Mouse (Mus musculus) hindbrain, embryonic 11.5 days (tissue): ENCODE results near the gene Gm10563. TPM values are rescaled to one million over a fixed set of nuclear protein-coding genes. Genes with fewer than 3 reads are reported as not detected.

ENCODE experiments used
- ATAC-seq: fragments of 200-750 bp; cut with Nextera tagmentation; 2 replicates; pipeline ENCODE4 v1.8.0; 2017; ENCODE audit warnings: mild to moderate bottlenecking, moderate TSS enrichment, moderate library complexity; ENCODE audit not compliant: low FRiP score
- DNase-seq: peaks from one replicate; pipeline ENCODE4 v3.0.0-alpha.2; 2015; ENCODE audit warnings: low spot score
- H3K27ac ChIP-seq: fragments of 300-500 bp; sonication (generic); 2 replicates; pipeline ENCODE4 v1.5.1; 2014; ENCODE audit warnings: mild to moderate bottlenecking, low read depth, low read length
- H3K27me3 ChIP-seq: fragments of 300-500 bp; sonication (generic); 2 replicates; pipeline ENCODE4 v1.6.1; 2014; ENCODE audit warnings: mild to moderate bottlenecking, low read length, moderate library complexity, mixed read lengths; ENCODE audit not compliant: control insufficient read depth, insufficient read depth
- H3K36me3 ChIP-seq: fragments of 300-500 bp; sonication (generic); 2 replicates; pipeline ENCODE4 v1.6.1; 2014; ENCODE audit warnings: mild to moderate bottlenecking, low read length, moderate library complexity, mixed read lengths; ENCODE audit not compliant: control insufficient read depth, insufficient read depth
- H3K4me1 ChIP-seq: fragments of 300-500 bp; sonication (generic); replicated peaks from 2 replicates; pipeline ENCODE4 v1.6.1; 2014; ENCODE audit warnings: low read length, mixed read lengths; ENCODE audit not compliant: control insufficient read depth, insufficient read depth
- H3K4me2 ChIP-seq: fragments of 300-500 bp; sonication (generic); replicated peaks from 2 replicates; pipeline ENCODE4 v1.6.1; 2014; ENCODE audit warnings: mild to moderate bottlenecking, low read depth, low read length
- H3K4me3 ChIP-seq: fragments of 300-500 bp; sonication (generic); 2 replicates; pipeline ENCODE4 v1.5.1; 2014; ENCODE audit warnings: low read depth, low read length
- H3K9ac ChIP-seq: fragments of 300-500 bp; sonication (generic); 2 replicates; pipeline ENCODE4 v1.6.1; 2014; ENCODE audit warnings: low read depth, low read length
- H3K9me3 ChIP-seq: fragments of 300-500 bp; sonication (generic); 2 replicates; pipeline ENCODE4 v1.6.1; 2016; ENCODE audit warnings: low read length; ENCODE audit not compliant: control insufficient read depth
- WGBS: fragments of 180-500 bp; shearing (Covaris S2); extraction: QIAGEN DNeasy Blood & Tissue Kit; methylation state at CpG from one replicate; pipeline ENCODE4 v1.1.7; 2014; 5-methylcytosine and 5-hydroxymethylcytosine counted together
- polyA plus RNA-seq: library from polyadenylated mRNA; unstranded; fragments of >200 nt; fragmentation: Nextera tagmentation; extraction: Ambion mirVana; gene quantifications from 2 replicates; pipeline ENCODE4 v1.2.1, GENCODE M21; 2014

The Gm10563 gene
- polyA plus RNA-seq, 1 experiment from 2014 or later: not detected

- H3K9me3 ChIP-seq: no peaks in the 10 kb centered on the region
- H3K4me3 ChIP-seq: no peak overlapping the region
- no peak for DNase-seq
- no peaks in the 10 kb centered on the region for H3K27me3 ChIP-seq
- no peaks in the 10 kb centered on the region for H3K4me1 ChIP-seq
- H3K27ac ChIP-seq: no peak overlapping the region
- H3K36me3 ChIP-seq: peaks cover 16% of the 10 kb centered on the region
- 97% methylated on average over 1 of the region's 1 CpGs for WGBS
- no peak overlapping the region for H3K9ac ChIP-seq
- no peak overlapping the region for H3K4me2 ChIP-seq
- ATAC-seq: no peak
Observed at GRCm38 (mm10) chr4:155643531-155643930, 1.7 kb downstream of the Gm10563 start.

- no peak overlapping the region for H3K27ac ChIP-seq
- no peak for DNase-seq
Observed at GRCm38 (mm10) chr4:155635766-155636499, 9.3 kb downstream of the Gm10563 start.

GRCm38 (mm10) chr4:155630267-155630666 is 14.9 kb downstream of the Gm10563 start:
- H3K9ac ChIP-seq: no peak overlapping the region
- H3K36me3 ChIP-seq: peaks cover 19% of the 10 kb centered on the region
- no peak overlapping the region for H3K4me3 ChIP-seq
- no peak for ATAC-seq
- H3K9me3 ChIP-seq: no peaks in the 10 kb centered on the region
- H3K4me2 ChIP-seq: no peak overlapping the region
- H3K4me1 ChIP-seq: no peaks in the 10 kb centered on the region
- 88% methylated on average over 6 of the region's 6 CpGs for WGBS
- H3K27me3 ChIP-seq: no peaks in the 10 kb centered on the region
- no peak overlapping the region for H3K27ac ChIP-seq
- no peak for DNase-seq

More at GRCm38 (mm10) chr4:155635766-155636499, 9.3 kb downstream of the Gm10563 start:
- H3K9ac ChIP-seq: no peak overlapping the region
- H3K36me3 ChIP-seq: peaks cover 24% of the 10 kb centered on the region
- no peaks in the 10 kb centered on the region for H3K27me3 ChIP-seq
- ATAC-seq: no peak
- H3K4me3 ChIP-seq: no peak overlapping the region
- no peak overlapping the region for H3K4me2 ChIP-seq
- no peaks in the 10 kb centered on the region for H3K9me3 ChIP-seq
- no peaks in the 10 kb centered on the region for H3K4me1 ChIP-seq

- peak within 1 kb of the TSS; percentile 88 for H3K9ac ChIP-seq
- no peaks in the 10 kb centered on the region for H3K4me1 ChIP-seq
- peak within 1 kb of the TSS; percentile 75 for H3K4me2 ChIP-seq
- H3K4me3 ChIP-seq: peak within 1 kb of the TSS; percentile 96
- no peaks in the 10 kb centered on the region for H3K27me3 ChIP-seq
- no peaks in the 10 kb centered on the region for H3K9me3 ChIP-seq
- peak; percentile 98 for DNase-seq
- no peaks in the 10 kb centered on the region for H3K36me3 ChIP-seq
- peak; percentile 100 for ATAC-seq
- WGBS: under 1% methylated on average over 80 of the region's 84 CpGs
- peak within 1 kb of the TSS; percentile 78 for H3K27ac ChIP-seq
Observed at GRCm38 (mm10) chr4:155624338-155625291, 20.6 kb downstream of the Gm10563 start, which contains the start of gene Cdk11b. Cdk11b (plus strand) TSS chr4:155624854.

- H3K9ac ChIP-seq: no peak overlapping the region
- H3K9me3 ChIP-seq: no peaks in the 10 kb centered on the region
- 92% methylated on average over 5 of the region's 5 CpGs for WGBS
- H3K4me1 ChIP-seq: no peaks in the 10 kb centered on the region
- ATAC-seq: no peak
- H3K4me2 ChIP-seq: no peak overlapping the region
- H3K36me3 ChIP-seq: peaks cover 14% of the 10 kb centered on the region; the same call in 1 of the 2 replicates
- H3K27me3 ChIP-seq: no peaks in the 10 kb centered on the region
- H3K27ac ChIP-seq: no peak overlapping the region
- no peak overlapping the region for H3K4me3 ChIP-seq
- DNase-seq: no peak
Observed at GRCm38 (mm10) chr4:155618321-155618720, 26.9 kb downstream of the Gm10563 start.

GRCm38 (mm10) chr4:155613264-155613663 is 31.9 kb downstream of the Gm10563 start:
- Histone ChIP-seq H3K36me3 (peaks cover 15% of the 10 kb centered on the region; the same call in 1 of the 2 replicates), H3K27ac (no peak overlapping the region), H3K4me2 (no peak overlapping the region), H3K9ac (no peak overlapping the region), H3K27me3 (no peaks in the 10 kb centered on the region), H3K4me3 (no peak overlapping the region), H3K9me3 (no peaks in the 10 kb centered on the region), H3K4me1 (no peaks in the 10 kb centered on the region)
- ATAC-seq: no peak
- DNase-seq: no peak
- WGBS: 94% methylated on average over 3 of the region's 3 CpGs

GRCm38 (mm10) chr4:155611860-155612259 is 33.3 kb downstream of the Gm10563 start:
- H3K36me3 ChIP-seq: peaks cover 8% of the 10 kb centered on the region; the same call in 1 of the 2 replicates
- ATAC-seq: no peak
- H3K9me3 ChIP-seq: no peaks in the 10 kb centered on the region

GRCm38 (mm10) chr4:155606825-155607224 is 38.4 kb downstream of the Gm10563 start:
- WGBS: 75% methylated on average over 2 of the region's 2 CpGs
- no peak for ATAC-seq
- no peak overlapping the region for H3K27ac ChIP-seq
- no peak overlapping the region for H3K4me2 ChIP-seq
- H3K9me3 ChIP-seq: no peaks in the 10 kb centered on the region
- H3K4me1 ChIP-seq: 0 out of 2 replicates have a peak, but pooled peaks cover 3% of the 10 kb centered on the region
- peaks cover 6% of the 10 kb centered on the region; the same call in 1 of the 2 replicates for H3K36me3 ChIP-seq
- no peak for DNase-seq
- no peak overlapping the region for H3K4me3 ChIP-seq
- no peaks in the 10 kb centered on the region for H3K27me3 ChIP-seq
- no peak overlapping the region for H3K9ac ChIP-seq

More at GRCm38 (mm10) chr4:155611860-155612259, 33.3 kb downstream of the Gm10563 start:
- Histone ChIP-seq H3K27me3 (no peaks in the 10 kb centered on the region), H3K27ac (no peak overlapping the region), H3K4me2 (no peak overlapping the region), H3K4me1 (no peaks in the 10 kb centered on the region), H3K4me3 (no peak overlapping the region), H3K9ac (no peak overlapping the region)
- 93% methylated on average over 3 of the region's 3 CpGs for WGBS
- DNase-seq: no peak
